Mouse (Mus musculus) myocyte (in vitro differentiated cells): ENCODE data around the gene Hist2h3b.

Experiments
- E2F4 ChIP-seq: IDR thresholded peaks from one replicate; pipeline ENCODE4 v1.6.1; 2011; ENCODE audit warnings: mild to moderate bottlenecking, control low read depth, moderate library complexity; ENCODE audit not compliant: insufficient read depth
- MAX ChIP-seq: IDR thresholded peaks from one replicate; pipeline ENCODE4 v1.6.1; 2011; ENCODE audit warnings: low read depth, mild to moderate bottlenecking, control low read depth
- MYOG ChIP-seq, 3 experiments: IDR thresholded peaks; one replicate each; pipeline ENCODE4 v1.6.1; 2011; ENCODE audit warnings: control low read depth in 2 of 3, low read depth in 2 of 3, mild to moderate bottlenecking in 2 of 3; ENCODE audit not compliant: insufficient read length in 2 of 3, control insufficient read depth in 1 of 3, insufficient read depth in 1 of 3
- POLR2A ChIP-seq: IDR thresholded peaks from one replicate; pipeline ENCODE4 v1.6.1; 2011; ENCODE audit warnings: low read depth, mild to moderate bottlenecking, control low read depth, moderate library complexity; ENCODE audit not compliant: insufficient read length
- POLR2AphosphoS2 ChIP-seq: IDR thresholded peaks from one replicate; pipeline ENCODE4 v1.6.1; 2011; ENCODE audit warnings: low read depth, control low read depth; ENCODE audit not compliant: insufficient read length
- USF1 ChIP-seq: IDR thresholded peaks from one replicate; pipeline ENCODE4 v1.6.1; 2011; ENCODE audit warnings: low read depth, mild to moderate bottlenecking, control low read depth, moderate library complexity

DNA sequence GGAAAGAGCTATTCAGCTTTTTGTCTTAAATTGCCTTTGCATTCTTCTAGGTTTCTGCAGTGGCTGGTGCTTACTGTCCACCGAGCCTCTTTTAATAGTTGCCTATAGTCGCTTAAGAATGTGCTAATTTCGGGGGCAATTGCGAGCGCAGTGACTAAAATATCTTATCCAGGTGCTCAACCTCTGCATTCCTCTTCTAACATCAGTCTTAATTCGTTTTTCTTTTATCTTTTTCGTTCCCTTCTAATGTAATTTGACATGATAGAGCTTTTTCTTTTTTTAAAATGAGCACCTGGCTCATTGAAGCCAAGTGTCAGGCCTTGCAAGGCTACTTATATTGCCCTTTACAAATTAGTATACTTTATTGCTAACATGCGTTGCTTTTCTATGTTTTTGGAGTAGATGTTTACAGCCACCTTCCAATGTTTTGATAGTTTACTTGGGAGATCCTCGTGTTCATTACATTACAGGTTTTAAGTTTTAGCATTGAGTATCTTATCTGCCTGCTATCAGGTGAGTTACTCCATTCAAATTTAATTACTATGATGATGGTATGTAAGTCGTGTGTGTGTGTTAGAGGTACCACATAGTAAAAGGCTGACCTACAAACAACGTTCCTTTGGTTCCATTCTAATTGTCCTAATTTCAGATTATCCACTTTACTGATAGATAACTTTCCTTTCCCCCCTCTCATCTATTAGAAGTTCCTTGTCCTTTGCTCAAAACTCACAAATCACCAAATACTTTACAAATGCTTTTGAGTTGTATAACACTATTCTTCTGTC, 20.9 kb upstream of the Hist2h3b start:
- TF ChIP-seq USF1 (no peak), POLR2A (peak; percentile 26), POLR2AphosphoS2 (no peak), MAX (no peak), E2F4 (no peak), MYOG (IDR thresholded peaks at IDR 0.05; ENCODE audit: control insufficient read depth in 1 of 3, insufficient read depth in 1 of 3, insufficient read length in 2 of 3, low read depth in 2 of 3) (no peak)
